Mouse (Mus musculus) MEL (cell line): Measurements from ENCODE around the gene Crybb3.

Source experiments
- CTCF ChIP-seq, 3 experiments: IDR thresholded peaks in 2 of 3; conservative IDR thresholded peaks in 1 of 3; 2 replicates each; pipeline ENCODE4 v1.5.1; 2011 to 2012; ENCODE audit warnings: low read length in 3 of 3, low read depth in 2 of 3, mild to moderate bottlenecking in 2 of 3, improper control_type of control experiment in 1 of 3, inconsistent platforms in 1 of 3, mixed read lengths in 1 of 3, moderate library complexity in 1 of 3; ENCODE audit not compliant: control insufficient read depth in 1 of 3, insufficient read depth in 1 of 3, poor library complexity in 1 of 3, severe bottlenecking in 1 of 3
- EP300 ChIP-seq, 2 experiments: IDR thresholded peaks; 2 replicates each; pipeline ENCODE4 v1.6.1; 2011; ENCODE audit warnings: improper control_type of control experiment in 2 of 2, low read length in 2 of 2, low read depth in 1 of 2, mild to moderate bottlenecking in 1 of 2
- NELFE ChIP-seq: IDR thresholded peaks from 2 replicates; pipeline ENCODE4 v1.6.1; 2011; ENCODE audit warnings: low read depth, low read length, improper control_type of control experiment
- POLR2A ChIP-seq, 2 experiments: IDR thresholded peaks; 2 replicates each; pipeline ENCODE4 v1.6.1; 2011 to 2012; ENCODE audit warnings: low read length in 2 of 2, mild to moderate bottlenecking in 2 of 2, control low read depth in 1 of 2, improper control_type of control experiment in 1 of 2, low read depth in 1 of 2, moderate library complexity in 1 of 2; ENCODE audit not compliant: control insufficient read depth in 1 of 2, insufficient read depth in 1 of 2, poor library complexity in 1 of 2
- TAL1 ChIP-seq: IDR thresholded peaks from 2 replicates; pipeline ENCODE4 v1.6.1; 2012; ENCODE audit warnings: mild to moderate bottlenecking, inconsistent platforms, low read length, moderate library complexity, mixed read lengths
- USF2 ChIP-seq, 2 experiments: IDR thresholded peaks; 2 replicates each; pipeline ENCODE4 v1.6.1; 2011 to 2012; ENCODE audit warnings: improper control_type of control experiment in 2 of 2, low read length in 2 of 2, borderline replicate concordance in 1 of 2, inconsistent platforms in 1 of 2, low read depth in 1 of 2, mild to moderate bottlenecking in 1 of 2; ENCODE audit not compliant: insufficient read depth in 1 of 2
- ZNF384 ChIP-seq: IDR thresholded peaks from 2 replicates; pipeline ENCODE4 v1.6.1; 2012; ENCODE audit warnings: low read depth, mild to moderate bottlenecking, inconsistent platforms, low read length, improper control_type of control experiment

- no peak for TF ChIP-seq CTCF (IDR thresholded peaks at IDR 0.05 in 2 of 3, conservative IDR thresholded peaks at IDR 0.05 in 1 of 3; ENCODE audit: control insufficient read depth in 1 of 3, insufficient read depth in 1 of 3, low read depth in 2 of 3, low read length in 3 of 3, poor library complexity in 1 of 3, severe bottlenecking in 1 of 3)
- no peak for TF ChIP-seq POLR2A (IDR thresholded peaks at IDR 0.05; ENCODE audit: control insufficient read depth in 1 of 2, insufficient read depth in 1 of 2, low read depth in 1 of 2, low read length in 2 of 2, poor library complexity in 1 of 2)
- no peak for TF ChIP-seq USF2 (IDR thresholded peaks at IDR 0.05; ENCODE audit: borderline replicate concordance in 1 of 2, insufficient read depth in 1 of 2, low read depth in 1 of 2, low read length in 2 of 2)
- TF ChIP-seq EP300 (IDR thresholded peaks at IDR 0.05; ENCODE audit: low read depth in 1 of 2, low read length in 2 of 2) = no peak
- no peak for TF ChIP-seq ZNF384
- TF ChIP-seq NELFE = no peak
- TF ChIP-seq TAL1 = no peak
These were observed 19.0 kb upstream of the Crybb3 start for GRCm38 (mm10) chr5:113100422-113100821.
